Mouse (Mus musculus) kidney, adult 10 weeks (tissue): Measurements from ENCODE around the gene Npw. TPM values are rescaled to one million over a fixed set of nuclear protein-coding genes. Genes with fewer than 3 reads are reported as not detected.

Experiments
- polyA plus RNA-seq: library from polyadenylated mRNA; stranded (reverse); fragments of 350-450 nt; fragmentation: Illumina TruSeq; extraction: RNeasy Lipid Tissue Mini Kit (QIAGEN cat#74804); gene quantifications from one replicate; pipeline ENCODE4 v1.2.3, GENCODE M21; 2014; ENCODE audit warnings: low read depth, low replicate concordance

Gene Npw
- not detected for polyA plus RNA-seq

DNA sequence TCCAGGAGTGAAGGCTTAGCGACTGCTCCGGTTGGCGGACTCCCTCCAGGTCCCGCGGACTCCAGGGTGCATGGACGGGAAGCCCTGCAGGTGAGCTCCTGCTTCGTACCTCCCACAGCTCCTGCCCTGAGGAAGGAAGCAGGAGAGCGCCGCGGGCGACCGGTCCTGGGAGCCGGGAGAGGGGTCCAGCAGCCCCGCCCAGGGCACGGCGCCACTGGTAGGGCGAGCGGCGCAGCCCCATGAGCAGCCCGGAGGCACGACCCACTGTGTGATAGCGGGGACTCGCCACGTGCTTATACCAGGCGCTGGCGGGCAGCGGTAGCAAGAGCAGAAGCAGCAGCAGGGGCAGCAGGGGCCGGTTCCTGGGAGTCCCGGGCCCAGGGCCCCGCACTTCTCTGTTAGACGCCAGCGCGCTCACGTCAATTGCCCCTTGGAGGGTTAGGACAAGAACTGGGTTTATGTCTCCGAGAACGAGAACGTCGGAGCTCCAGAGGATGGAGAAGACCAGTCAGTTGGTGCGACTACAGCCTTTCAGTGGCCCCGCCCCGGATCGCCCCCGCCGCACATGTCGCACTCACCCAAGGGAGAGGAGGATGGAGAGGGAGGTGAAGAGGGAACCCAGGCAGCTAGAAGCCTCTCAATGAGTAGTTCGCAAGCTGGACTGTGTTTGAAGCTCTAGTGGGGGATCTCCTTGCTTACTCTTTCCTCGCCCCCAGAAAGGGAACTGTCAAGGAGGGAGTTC is at the start of gene Npw:
TSS of gene Npw (minus strand) at position 441 of the 742 bp plus-strand sequence.

GRCm38 (mm10) chr17:24706982-24707800 is 48.9 kb upstream of the Npw start, which contains the start of gene Tbl3:
TSS of gene Tbl3 (minus strand) at chr17:24707660.

DNA sequence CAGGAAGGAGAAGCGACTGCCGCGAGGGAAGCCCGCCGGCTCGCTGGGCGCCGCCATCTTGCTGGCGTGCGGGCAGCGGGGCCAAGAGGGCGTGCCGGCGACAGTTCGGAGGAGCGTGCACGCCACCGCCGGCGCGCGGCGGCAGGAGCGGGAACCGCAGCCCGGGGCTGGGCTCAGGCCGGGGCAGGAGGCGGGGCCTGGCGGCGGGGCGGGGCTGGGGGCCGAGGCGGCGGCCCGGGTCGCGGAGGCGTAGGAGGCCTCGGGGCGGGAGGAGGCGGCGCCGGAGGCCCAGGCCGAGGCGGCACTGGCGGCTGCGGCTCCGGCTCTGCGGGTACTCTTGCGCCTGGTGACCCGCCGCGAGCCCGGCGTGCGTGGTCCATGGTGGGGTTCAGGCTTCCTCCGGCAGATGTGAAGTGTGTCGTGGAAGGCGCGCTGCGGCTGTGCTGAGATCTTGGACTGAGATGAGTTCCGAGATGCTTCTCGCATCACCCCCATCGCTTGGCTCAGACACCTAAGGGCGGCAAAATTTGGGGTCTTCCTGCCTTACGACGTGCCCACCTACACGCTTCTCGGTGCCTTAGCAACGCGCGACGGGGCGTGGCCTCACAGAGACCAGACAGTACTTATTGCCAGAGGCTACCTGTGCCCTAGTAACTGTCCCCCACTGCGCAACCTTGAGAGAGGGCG is 37.9 kb upstream of the Npw start, which contains the start of the genes Gfer and Noxo1:
TSS of gene Gfer (minus strand) at position 146 of the 687 bp plus-strand sequence.
TSS of gene Noxo1 (plus strand) at position 224 of the 687 bp plus-strand sequence.

DNA sequence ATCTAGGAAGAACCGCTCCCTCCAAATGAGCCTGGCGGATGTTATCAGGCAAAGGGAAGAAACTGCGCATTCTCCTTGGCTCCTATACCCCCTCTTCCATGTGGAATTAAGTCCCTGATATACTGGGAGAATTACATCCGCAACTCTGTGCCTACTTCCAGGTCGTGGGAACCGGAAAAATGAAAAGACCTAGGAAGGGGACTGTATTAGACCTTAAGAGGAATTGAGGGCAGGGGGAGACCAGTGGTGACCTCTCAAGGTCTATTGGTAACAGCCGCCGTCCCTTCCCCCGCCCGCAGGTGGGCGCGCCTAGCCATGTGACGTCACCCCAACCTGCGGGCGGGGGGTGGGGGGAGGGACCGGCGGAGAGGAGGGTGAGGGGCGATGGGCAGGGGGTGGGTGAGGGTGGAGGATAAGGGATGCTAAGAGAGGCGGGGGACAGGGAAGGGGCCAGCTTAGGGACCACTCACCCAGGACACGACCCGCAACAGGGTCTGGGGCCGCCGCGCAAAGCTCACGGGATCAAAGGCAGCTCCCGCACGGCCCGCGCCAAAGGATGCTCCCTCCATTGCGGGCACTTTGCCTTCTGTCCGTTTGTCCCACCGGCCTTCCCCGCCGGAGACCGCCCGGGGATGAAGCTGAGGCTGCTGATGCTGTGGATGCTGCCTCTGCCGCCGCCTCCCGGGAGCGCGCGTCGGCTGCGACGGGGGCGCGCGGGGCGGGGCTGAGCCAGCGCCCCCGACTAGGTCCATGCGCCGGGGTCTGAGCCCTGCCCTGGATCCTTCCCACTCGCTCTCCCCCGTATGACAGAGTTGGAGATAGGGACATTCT is 31.2 kb upstream of the Npw start, which contains the start of gene Syngr3:
TSS of gene Syngr3 (minus strand) at position 705 of the 831 bp plus-strand sequence.

DNA sequence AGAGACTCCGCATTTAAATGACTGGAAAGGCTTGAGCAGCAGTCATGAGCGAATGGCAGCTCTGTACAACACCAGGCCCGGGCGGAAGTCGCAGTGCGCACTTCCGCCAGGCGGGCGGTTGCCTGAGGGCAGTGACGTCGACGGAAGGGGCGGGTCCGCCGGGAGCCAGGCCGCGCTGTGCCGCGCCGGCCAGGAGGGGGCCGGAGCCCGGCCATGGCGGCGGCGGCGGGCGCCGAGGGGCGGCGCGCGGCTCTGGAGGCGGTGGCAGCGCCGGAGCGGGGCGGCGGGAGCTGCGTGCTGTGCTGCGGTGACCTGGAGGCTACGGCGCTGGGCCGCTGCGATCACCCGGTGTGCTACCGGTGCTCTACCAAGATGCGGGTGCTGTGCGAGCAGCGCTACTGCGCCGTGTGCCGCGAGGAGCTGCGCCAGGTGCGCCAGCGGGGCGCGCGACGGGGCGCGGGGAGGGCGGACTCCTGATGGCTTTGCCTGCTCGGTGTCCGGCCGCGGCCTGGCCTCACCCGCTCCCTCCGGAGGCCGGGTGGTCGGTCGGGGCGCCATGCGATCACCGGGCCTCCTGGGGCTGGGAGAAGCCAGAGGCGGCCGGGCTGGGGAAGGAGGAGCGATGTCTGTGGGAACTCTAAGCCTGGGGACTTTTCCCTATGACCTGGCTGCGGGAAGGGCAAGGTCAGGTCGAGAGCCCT is 11.4 kb upstream of the Npw start, which contains the start of gene Zfp598:
TSS of gene Zfp598 (plus strand) at position 143 of the 701 bp plus-strand sequence.

DNA sequence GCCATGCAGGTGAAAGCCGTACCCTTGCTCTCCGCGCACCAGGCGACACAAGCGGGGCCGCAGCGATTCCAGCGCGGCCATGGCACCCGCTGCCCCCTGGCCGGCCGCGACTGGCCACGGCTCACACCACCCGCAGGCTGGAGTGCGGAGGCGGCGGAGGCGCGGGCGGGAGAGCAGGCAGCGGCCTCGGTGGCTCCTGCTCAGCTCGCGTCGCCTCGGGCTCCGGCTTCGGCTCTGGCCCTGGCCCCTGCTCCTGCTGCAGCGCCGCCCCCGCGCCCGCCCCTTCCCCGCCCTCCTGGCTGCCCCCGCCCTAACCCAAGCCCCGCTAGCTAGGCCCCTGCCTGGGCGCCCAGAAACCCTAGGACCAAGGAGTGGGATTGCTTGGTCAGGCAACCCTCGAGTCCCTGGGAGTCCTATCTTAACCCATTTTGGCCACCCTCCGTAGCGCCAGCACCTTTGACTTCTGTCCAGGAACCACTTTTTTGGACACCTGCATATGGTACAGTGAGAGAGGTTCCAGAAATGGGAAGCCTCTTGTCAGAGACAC is 8.1 kb downstream of the Npw start, which contains the start of gene Slc9a3r2:
TSS of gene Slc9a3r2 (minus strand) at position 258 of the 547 bp plus-strand sequence.

GRCm38 (mm10) chr17:24632167-24632812 is 26.0 kb downstream of the Npw start, which contains the start of the genes Tsc2 and Nthl1:
TSS of gene Tsc2 (minus strand) at chr17:24632630.
TSS of gene Nthl1 (plus strand) at chr17:24632680.

Other genes with a start within 250 kb of the Npw start
- gene Rnps1, start 243.9 kb downstream of the Npw start, polyA plus RNA-seq, result 33.1 TPM
- gene Eci1, start 231.8 kb downstream of the Npw start, polyA plus RNA-seq, result 43.3 TPM
- 0.57 TPM for gene Dnase1l2, start 215.4 kb downstream of the Npw start, polyA plus RNA-seq
- gene E4f1, start 188.1 kb downstream of the Npw start, polyA plus RNA-seq, result 0.40 TPM
- gene Pgp, start 188.1 kb downstream of the Npw start, polyA plus RNA-seq, result 14.7 TPM
- not detected for gene Bricd5, start 184.6 kb downstream of the Npw start, polyA plus RNA-seq
- gene Mlst8, start 179.4 kb downstream of the Npw start, polyA plus RNA-seq, result 2.4 TPM
- gene Caskin1, start 169.9 kb downstream of the Npw start, polyA plus RNA-seq, result not detected
- gene Traf7, start 130.5 kb downstream of the Npw start, polyA plus RNA-seq, result 1.9 TPM
- gene Rab26, start 124.2 kb downstream of the Npw start, polyA plus RNA-seq, result not detected
- 4.7 TPM for gene Pkd1, start 108.6 kb downstream of the Npw start, polyA plus RNA-seq
- gene Tsc2, start 25.8 kb downstream of the Npw start, polyA plus RNA-seq, result 11.8 TPM
- gene Nthl1, start 25.8 kb downstream of the Npw start, polyA plus RNA-seq, result 0.28 TPM
- 11.1 TPM for gene Slc9a3r2, start 8.1 kb downstream of the Npw start, polyA plus RNA-seq
- gene Zfp598, start 11.2 kb upstream of the Npw start, polyA plus RNA-seq, result 1.0 TPM
- 0.32 TPM for gene Syngr3, start 31.5 kb upstream of the Npw start, polyA plus RNA-seq
- 9.9 TPM for gene Gfer, start 37.7 kb upstream of the Npw start, polyA plus RNA-seq
- gene Noxo1, start 37.8 kb upstream of the Npw start, polyA plus RNA-seq, result 1.4 TPM
- not detected for gene Tbl3, start 49.2 kb upstream of the Npw start, polyA plus RNA-seq
- not detected for gene Rnf151, start 59.6 kb upstream of the Npw start, polyA plus RNA-seq
- 425 TPM for gene Rps2, start 59.7 kb upstream of the Npw start, polyA plus RNA-seq
- 205 TPM for gene Ndufb10, start 66.0 kb upstream of the Npw start, polyA plus RNA-seq
- not detected for gene Rpl3l, start 69.4 kb upstream of the Npw start, polyA plus RNA-seq
- 5.7 TPM for gene Msrb1, start 78.2 kb upstream of the Npw start, polyA plus RNA-seq
- gene Hs3st6, start 94.5 kb upstream of the Npw start, polyA plus RNA-seq, result not detected
- 0.44 TPM for gene Meiob, start 145.8 kb upstream of the Npw start, polyA plus RNA-seq
- gene Hagh, start 181.7 kb upstream of the Npw start, polyA plus RNA-seq, result 52.5 TPM
- gene Fahd1, start 191.9 kb upstream of the Npw start, polyA plus RNA-seq, result 332 TPM
- 0.77 TPM for gene Igfals, start 207.5 kb upstream of the Npw start, polyA plus RNA-seq
- 4.9 TPM for gene Nubp2, start 227.9 kb upstream of the Npw start, polyA plus RNA-seq
- 0.61 TPM for gene Spsb3, start 228.2 kb upstream of the Npw start, polyA plus RNA-seq
- gene Eme2, start 236.6 kb upstream of the Npw start, polyA plus RNA-seq, result 1.6 TPM
- gene Mrps34, start 236.7 kb upstream of the Npw start, polyA plus RNA-seq, result 1.1 TPM
- gene Nme3, start 238.0 kb upstream of the Npw start, polyA plus RNA-seq, result 3.3 TPM